In the genomic region with DNA sequence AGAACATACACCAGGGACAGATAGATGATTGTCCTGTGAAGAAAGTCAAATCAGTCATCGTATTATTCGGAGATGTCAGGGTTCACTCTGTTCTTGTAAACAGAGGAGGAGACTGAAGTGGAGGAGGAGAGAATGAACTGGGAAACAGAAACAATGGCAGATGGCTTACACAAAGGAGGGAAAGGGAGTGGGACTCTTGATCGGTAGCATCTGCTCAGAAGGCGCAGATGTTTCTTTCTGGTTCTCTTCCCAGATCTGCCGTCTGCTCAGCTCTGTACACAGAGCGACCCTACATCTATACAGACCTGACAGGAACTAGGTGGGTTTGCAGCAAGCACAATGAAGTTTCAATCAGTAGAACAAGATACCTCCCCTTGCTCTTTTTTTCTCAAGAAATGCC, we compare ENCODE assay signal across 26 mouse cellular contexts. TPM values are rescaled to one million over a fixed set of nuclear protein-coding genes. Genes with fewer than 3 reads are reported as not detected.
DNase-seq lines count a peak whose midpoint lies in the region; ATAC-seq and TF ChIP-seq lines count a peak whose summit lies in the region.
"Had no signal": no experiment of that assay in that cellular context is flagged by ENCODE, and none has a peak within 500 bp of the region (broad histone marks: within the 10 kb centered on the region; RNA-seq: fewer than 3 reads in every experiment).

No protein-coding gene starts in this region.

- H3K4me2 ChIP-seq in hindbrain, embryonic 16.5 days (ENCODE audit: low read length), result no peak overlapping the region
- H3K4me2 ChIP-seq in hindbrain, embryonic 12.5 days (replicated peaks), result no peak overlapping the region
- H3K4me2 ChIP-seq in CH12.LX (ENCODE audit: insufficient read depth, low read depth, poor library complexity, severe bottlenecking), result no peak overlapping the region
- H3K4me2 ChIP-seq: embryonic facial prominence, embryonic 15.5 days; heart, embryonic 12.5 days; neural tube, embryonic 15.5 days had no signal

- in situ Hi-C loops in CH12.LX (cut with MboI; ENCODE audit: low pct_ligation_motif_present, low pct_unique_long_range_greater_than_20kb, low sequenced_read_pairs), result no loop called here

- no peak for TF ChIP-seq RAD21 in CH12.LX (IDR thresholded peaks at IDR 0.05; ENCODE audit: low read depth, low read length)

- no peak overlapping the region for H3K9ac ChIP-seq in hindbrain, embryonic 16.5 days (ENCODE audit: low read depth, low read length)
- H3K9ac ChIP-seq in hindbrain, embryonic 12.5 days, result no peak overlapping the region
- H3K9ac ChIP-seq in CH12.LX (ENCODE audit: insufficient read depth, low read depth), result peak overlapping the region; percentile 4; the same call in 1 of the 2 replicates
- H3K9ac ChIP-seq: embryonic facial prominence, embryonic 15.5 days; heart, embryonic 12.5 days; neural tube, embryonic 15.5 days had no signal

- WGBS in hindbrain, embryonic 16.5 days, result 61% methylated on average over 6 of the region's 6 CpGs
- WGBS in hindbrain, embryonic 12.5 days, result 72% methylated on average over 6 of the region's 6 CpGs

- ATAC-seq in hindbrain, embryonic 16.5 days, result peak; percentile 84
- no peak for ATAC-seq in hindbrain, embryonic 12.5 days (ENCODE audit: low FRiP score)
- ATAC-seq: CD4-positive, CD25-positive, alpha-beta regulatory T cell, adult 4 months; inflammation-experienced regulatory T-cells, adult 6 months had no signal

- no peak for TF ChIP-seq POLR2A in CH12.LX (IDR thresholded peaks at IDR 0.05; ENCODE audit: low read depth, low read length)

- dilution Hi-C loops in CH12.LX (cut with MboI; ENCODE audit: extremely low pct_ligation_motif_present, extremely low pct_unique_long_range_greater_than_20kb, low sequenced_read_pairs), result no loop called here

- H3K36me3 ChIP-seq in hindbrain, embryonic 16.5 days (ENCODE audit: control insufficient read depth, insufficient read depth, low read length), result no peaks in the 10 kb centered on the region
- H3K36me3 ChIP-seq in hindbrain, embryonic 12.5 days, result no peaks in the 10 kb centered on the region
- no peaks in the 10 kb centered on the region for H3K36me3 ChIP-seq in CH12.LX (replicated peaks in 1 of 2; ENCODE audit: control insufficient read depth in 1 of 2, insufficient read depth in 1 of 2, low read length in 1 of 2)
- H3K36me3 ChIP-seq: embryonic facial prominence, embryonic 15.5 days; heart, embryonic 12.5 days; midbrain, embryonic 10.5 days; neural tube, embryonic 15.5 days had no signal

- H3K4me1 ChIP-seq in hindbrain, embryonic 16.5 days (ENCODE audit: control insufficient read depth, insufficient read depth, low read depth, low read length), result no peaks in the 10 kb centered on the region
- H3K4me1 ChIP-seq in hindbrain, embryonic 12.5 days, result no peaks in the 10 kb centered on the region
- H3K4me1 ChIP-seq in CH12.LX (ENCODE audit: control insufficient read depth in 1 of 2, insufficient read depth in 2 of 2), result peaks cover 2 to 3% of the 10 kb centered on the region in 2 experiments; a peak in 2 of 4 replicates
- H3K4me1 ChIP-seq: embryonic facial prominence, embryonic 15.5 days; heart, embryonic 12.5 days; neural tube, embryonic 15.5 days had no signal

- no peaks in the 10 kb centered on the region for H3K79me2 ChIP-seq in CH12.LX (replicated peaks; ENCODE audit: control insufficient read depth, extremely low read depth, insufficient read depth, poor library complexity, severe bottlenecking)

- H3K4me3 ChIP-seq in hindbrain, embryonic 16.5 days (ENCODE audit: low read length), result no peak overlapping the region
- H3K4me3 ChIP-seq in hindbrain, embryonic 12.5 days, result no peak overlapping the region
- no peak overlapping the region for H3K4me3 ChIP-seq in CH12.LX (replicated peaks in 1 of 3; ENCODE audit: low read depth in 2 of 3, low read length in 2 of 3, poor library complexity in 1 of 3)
- H3K4me3 ChIP-seq in layer of hippocampus, adult 2 months, result no peak overlapping the region
- H3K4me3 ChIP-seq: embryonic facial prominence, embryonic 15.5 days; heart, embryonic 12.5 days; midbrain, embryonic 10.5 days; myocyte; neural tube, embryonic 15.5 days had no signal

- H3K27me3 ChIP-seq in hindbrain, embryonic 16.5 days (replicated peaks; ENCODE audit: control insufficient read depth, insufficient read depth, low read length), result no peaks in the 10 kb centered on the region
- no peaks in the 10 kb centered on the region for H3K27me3 ChIP-seq in hindbrain, embryonic 12.5 days
- H3K27me3 ChIP-seq in CH12.LX (replicated peaks), result peaks cover 4% of the 10 kb centered on the region
- H3K27me3 ChIP-seq: embryonic facial prominence, embryonic 15.5 days; heart, embryonic 12.5 days; neural tube, embryonic 15.5 days had no signal

- H3K27ac ChIP-seq in hindbrain, embryonic 16.5 days (ENCODE audit: low read depth, low read length), result no peak overlapping the region
- no peak overlapping the region for H3K27ac ChIP-seq in hindbrain, embryonic 12.5 days
- H3K27ac ChIP-seq in CH12.LX (ENCODE audit: insufficient read depth, low read depth), result no peak overlapping the region
- peak overlapping the region; percentile 58; the same call in 1 of the 2 replicates for H3K27ac ChIP-seq in layer of hippocampus, adult 2 months
- H3K27ac ChIP-seq: embryonic facial prominence, embryonic 15.5 days; midbrain, embryonic 10.5 days; neural tube, embryonic 15.5 days had no signal

- no peak for TF ChIP-seq EP300 in CH12.LX (IDR thresholded peaks at IDR 0.05; ENCODE audit: low read length)

- no peak for TF ChIP-seq CTCF in CH12.LX (conservative IDR thresholded peaks at IDR 0.05 in 1 of 2, IDR thresholded peaks at IDR 0.05 in 1 of 2; ENCODE audit: low read depth in 2 of 2, low read length in 2 of 2)
- no peak for TF ChIP-seq CTCF in layer of hippocampus, adult 2 months (conservative IDR thresholded peaks at IDR 0.05)

- H3K9me3 ChIP-seq in hindbrain, embryonic 16.5 days (ENCODE audit: control insufficient read depth, low read length), result no peaks in the 10 kb centered on the region
- H3K9me3 ChIP-seq in hindbrain, embryonic 12.5 days (replicated peaks), result no peaks in the 10 kb centered on the region
- H3K9me3 ChIP-seq in CH12.LX (replicated peaks; ENCODE audit: low read length), result no peaks in the 10 kb centered on the region
- H3K9me3 ChIP-seq: embryonic facial prominence, embryonic 15.5 days; heart, embryonic 12.5 days; midbrain, embryonic 10.5 days; neural tube, embryonic 15.5 days had no signal

- peak; percentile 68 to 71 for DNase-seq in cerebellum, postnatal 10 days
- DNase-seq in cerebellum, adult 9-10 months, result no peak
- DNase-seq in CH12.LX (ENCODE audit: extremely low read depth), result no peak
- peak; percentile 57 to 63 for DNase-seq in layer of hippocampus, adult 2 months (ENCODE audit: low spot score in 2 of 2)
- no peak for DNase-seq in ovary, adult 18-20 months (ENCODE audit: low spot score)
- no peak for DNase-seq in lung, postnatal 36 days
- DNase-seq: adrenal gland, adult 2 months; cerebellum, adult 2 months; embryo, embryonic 11 days; gastrocnemius, postnatal 25 days; kidney, adult 9 months; kidney, postnatal 4 days; lung, adult 18-20 months; lung, postnatal 4 days; right cerebral cortex, adult 18-20 months; spleen, adult 18-20 months had no signal

TF ChIP-seq in CH12.LX, 34 proteins besides CTCF, POLR2A, EP300 and RAD21:
- TF ChIP-seq ZMIZ1 (IDR thresholded peaks at IDR 0.05; ENCODE audit: low read depth, low read length) (no peak), SIN3A (IDR thresholded peaks at IDR 0.05; ENCODE audit: low read length) (no peak), SMC3 (IDR thresholded peaks at IDR 0.05; ENCODE audit: low read depth, low read length) (no peak), MAZ (IDR thresholded peaks at IDR 0.05; ENCODE audit: low read depth, low read length) (no peak), ZNF384 (IDR thresholded peaks at IDR 0.05; ENCODE audit: low read depth, low read length) (no peak), ZKSCAN1 (IDR thresholded peaks at IDR 0.05; ENCODE audit: borderline replicate concordance, low read depth, low read length) (no peak), ZC3H11A (IDR thresholded peaks at IDR 0.05; ENCODE audit: low read depth, low read length) (no peak), MAX (IDR thresholded peaks at IDR 0.05; ENCODE audit: low read length) (no peak)
TF ChIP-seq in CH12.LX: peak in this region for 0.

RNA-seq across cellular contexts. Expression of gene Slc15a2, which starts 9.1 kb away (rescaled TPM):
- 15.3 and 17.9 TPM in 2 replicates for polyA plus RNA-seq in hindbrain, embryonic 16.5 days (2015; fragmentation: Nextera tagmentation; extraction: Ambion mirVana)
- 3.0 and 6.6 TPM in 2 replicates for polyA plus RNA-seq in hindbrain, embryonic 12.5 days (2016; fragmentation: Nextera tagmentation; extraction: Ambion mirVana)
- total RNA-seq in CH12.LX (2012; rRNA removed) (10.0 and 11.7 TPM in 2 replicates), CH12.LX (2014; rRNA removed) (9.4 and 10.8 TPM in 2 replicates)
- 9.3 and 11.4 TPM in 2 replicates for polyA plus RNA-seq in CH12.LX (2012; ENCODE audit: insufficient read length, low read depth)
- total RNA-seq in layer of hippocampus, adult 2 months (2021), result 10 to 100 TPM; 40.0 to 46.5 TPM
- total RNA-seq: MEL had no signal
- polyA plus RNA-seq: myocyte had no signal

RNA-seq across cellular contexts. Expression of gene Iqcb1, which starts 52.5 kb away (rescaled TPM):
- 55.9 and 59.1 TPM in 2 replicates for polyA plus RNA-seq in hindbrain, embryonic 16.5 days (2015; fragmentation: Nextera tagmentation; extraction: Ambion mirVana)
- polyA plus RNA-seq in hindbrain, embryonic 12.5 days (2016; fragmentation: Nextera tagmentation; extraction: Ambion mirVana), result 63.4 and 68.9 TPM in 2 replicates
- total RNA-seq in CH12.LX (2012; rRNA removed) (32.1 and 41.0 TPM in 2 replicates), CH12.LX (2014; rRNA removed) (46.4 and 50.4 TPM in 2 replicates)
- polyA plus RNA-seq in CH12.LX (2012; ENCODE audit: insufficient read length, low read depth), result 47.7 and 49.9 TPM in 2 replicates
- total RNA-seq in layer of hippocampus, adult 2 months (2021), result 10 to 100 TPM; 41.1 to 46.2 TPM

Comparison
In these comparisons a context has a peak if more than half of its experiments do, and no peak if none do; other contexts are left out.
1. DNase-seq: peak in cerebellum, postnatal 10 days (2 of 2) and layer of hippocampus, adult 2 months (2 of 2); none in cerebellum, adult 9-10 months (single experiment), CH12.LX (single experiment), ovary, adult 18-20 months (single experiment) and lung, postnatal 36 days (single experiment).